Comparison of ENCODE assay signal across 10 mouse cellular contexts in genomic region chr14:25593876-25594275, GRCm38 (mm10).
A peak's percentile ranks its signal among the peaks of the same experiment; 100 is the strongest.
DNase-seq lines count a peak whose midpoint lies in the region; ATAC-seq and TF ChIP-seq lines count a peak whose summit lies in the region.
"Had no signal": no experiment of that assay in that cellular context is flagged by ENCODE, and none has a peak within 500 bp of the region (broad histone marks: within the 10 kb centered on the region; RNA-seq: fewer than 3 reads in every experiment).

No protein-coding gene starts in this region.

- H3K4me3 ChIP-seq in midbrain, embryonic 10.5 days: no peak overlapping the region
- H3K4me3 ChIP-seq in midbrain, embryonic 11.5 days (ENCODE audit: low read depth, low read length): no peak overlapping the region
- no peak overlapping the region for H3K4me3 ChIP-seq in hindbrain, embryonic 12.5 days
- no peak overlapping the region for H3K4me3 ChIP-seq in midbrain, embryonic 15.5 days
- H3K4me3 ChIP-seq: liver, embryonic 13.5 days had no signal

- TF ChIP-seq POLR2A in brain, embryonic 14.5 days (IDR thresholded peaks at IDR 0.05; ENCODE audit: borderline replicate concordance, extremely low read depth, insufficient read depth, insufficient read length, poor library complexity, severe bottlenecking): no peak

- H3K27ac ChIP-seq in midbrain, embryonic 10.5 days (replicated peaks): peak overlapping the region; percentile 53; the same call in 1 of the 2 replicates
- H3K27ac ChIP-seq in midbrain, embryonic 11.5 days (ENCODE audit: low read depth, low read length): no peak overlapping the region
- H3K27ac ChIP-seq in hindbrain, embryonic 12.5 days: peak overlapping the region; percentile 58
- peak overlapping the region; percentile 70 for H3K27ac ChIP-seq in midbrain, embryonic 15.5 days
- H3K27ac ChIP-seq: liver, embryonic 13.5 days had no signal

- no peak for DNase-seq in midbrain, embryonic 10.5 days (ENCODE audit: low spot score)
- no peak for DNase-seq in midbrain, embryonic 11.5 days (ENCODE audit: low spot score, missing footprints)
- DNase-seq in brain, embryonic 14.5 days (ENCODE audit: low read depth): peak; percentile 66
- no peak for DNase-seq in layer of hippocampus, postnatal 10 days (ENCODE audit: low spot score in 2 of 2)
- DNase-seq in left cerebral cortex, adult 9 months (ENCODE audit: low spot score in 2 of 2): no peak
- DNase-seq: adrenal gland, adult 2 months; liver, embryonic 13.5 days had no signal

- WGBS in midbrain, embryonic 10.5 days: 84% methylated on average over 8 of the region's 8 CpGs
- 79% methylated on average over 8 of the region's 8 CpGs for WGBS in midbrain, embryonic 11.5 days
- WGBS in hindbrain, embryonic 12.5 days: 67% methylated on average over 8 of the region's 8 CpGs
- 46% methylated on average over 8 of the region's 8 CpGs for WGBS in midbrain, embryonic 15.5 days

- ATAC-seq in midbrain, embryonic 11.5 days (ENCODE audit: low FRiP score): no peak
- ATAC-seq in hindbrain, embryonic 12.5 days (ENCODE audit: low FRiP score): no peak
- ATAC-seq in midbrain, embryonic 15.5 days (replicated peaks): no peak
- ATAC-seq in cerebellum, adult (ENCODE audit: insufficient number of reproducible peaks, low FRiP score, low TSS enrichment): no peak

- no peaks in the 10 kb centered on the region for H3K27me3 ChIP-seq in midbrain, embryonic 10.5 days (ENCODE audit: low read depth, poor library complexity, severe bottlenecking)
- H3K27me3 ChIP-seq in midbrain, embryonic 11.5 days (ENCODE audit: control insufficient read depth, insufficient read depth, low read length): no peaks in the 10 kb centered on the region
- no peaks in the 10 kb centered on the region for H3K27me3 ChIP-seq in hindbrain, embryonic 12.5 days
- no peaks in the 10 kb centered on the region for H3K27me3 ChIP-seq in midbrain, embryonic 15.5 days (replicated peaks)
- H3K27me3 ChIP-seq: liver, embryonic 13.5 days had no signal

- no peaks in the 10 kb centered on the region for H3K9me3 ChIP-seq in midbrain, embryonic 10.5 days (replicated peaks)
- H3K9me3 ChIP-seq in midbrain, embryonic 11.5 days (ENCODE audit: control insufficient read depth, low read length): no peaks in the 10 kb centered on the region
- H3K9me3 ChIP-seq in hindbrain, embryonic 12.5 days (replicated peaks): no peaks in the 10 kb centered on the region
- no peaks in the 10 kb centered on the region for H3K9me3 ChIP-seq in midbrain, embryonic 15.5 days
- H3K9me3 ChIP-seq: liver, embryonic 13.5 days had no signal

- no peak overlapping the region for H3K9ac ChIP-seq in midbrain, embryonic 11.5 days (ENCODE audit: low read length)
- H3K9ac ChIP-seq in hindbrain, embryonic 12.5 days: no peak overlapping the region
- no peak overlapping the region for H3K9ac ChIP-seq in midbrain, embryonic 15.5 days
- H3K9ac ChIP-seq: liver, embryonic 13.5 days had no signal

- peaks cover 85% of the 10 kb centered on the region for H3K36me3 ChIP-seq in midbrain, embryonic 10.5 days
- H3K36me3 ChIP-seq in midbrain, embryonic 11.5 days (ENCODE audit: control insufficient read depth, insufficient read depth, low read length): peaks cover 8% of the 10 kb centered on the region; the same call in 1 of the 2 replicates
- peaks cover 18% of the 10 kb centered on the region for H3K36me3 ChIP-seq in hindbrain, embryonic 12.5 days
- 0 out of 2 replicates have a peak, but pooled peaks cover 2% of the 10 kb centered on the region for H3K36me3 ChIP-seq in midbrain, embryonic 15.5 days (replicated peaks)

- no peak for TF ChIP-seq CTCF in brain, embryonic 14.5 days (IDR thresholded peaks at IDR 0.05; ENCODE audit: borderline replicate concordance, extremely low read depth, insufficient read depth, insufficient read length)

- peaks cover 59% of the 10 kb centered on the region for H3K4me1 ChIP-seq in midbrain, embryonic 10.5 days
- peaks cover 26% of the 10 kb centered on the region for H3K4me1 ChIP-seq in midbrain, embryonic 11.5 days (ENCODE audit: control insufficient read depth, insufficient read depth, low read length)
- peaks cover 45% of the 10 kb centered on the region for H3K4me1 ChIP-seq in hindbrain, embryonic 12.5 days
- peaks cover 49% of the 10 kb centered on the region for H3K4me1 ChIP-seq in midbrain, embryonic 15.5 days

- H3K4me2 ChIP-seq in midbrain, embryonic 11.5 days: no peak overlapping the region
- H3K4me2 ChIP-seq in hindbrain, embryonic 12.5 days (replicated peaks): no peak overlapping the region
- no peak overlapping the region for H3K4me2 ChIP-seq in midbrain, embryonic 15.5 days
- H3K4me2 ChIP-seq: liver, embryonic 13.5 days had no signal
